Mouse (Mus musculus) embryonic facial prominence, embryonic 15.5 days (tissue): Measurements from ENCODE around the gene Myo1b. TPM values are rescaled to one million over a fixed set of nuclear protein-coding genes. Genes with fewer than 3 reads are reported as not detected.

Experiments
- ATAC-seq: fragments of 200-750 bp; cut with Nextera tagmentation; 2 replicates; pipeline ENCODE4 v1.8.0; 2017; ENCODE audit warnings: low read depth, moderate TSS enrichment; ENCODE audit not compliant: insufficient number of reproducible peaks, low FRiP score, low TSS enrichment
- H3K27ac ChIP-seq: fragments of 300-500 bp; sonication (generic); replicated peaks from 2 replicates; pipeline ENCODE4 v1.5.1; 2015; ENCODE audit warnings: mild to moderate bottlenecking, inconsistent platforms
- H3K27me3 ChIP-seq: fragments of 300-500 bp; sonication (generic); 2 replicates; pipeline ENCODE4 v1.6.1; 2015; ENCODE audit warnings: inconsistent platforms
- H3K36me3 ChIP-seq: fragments of 300-500 bp; sonication (generic); 2 replicates; pipeline ENCODE4 v1.6.1; 2015; ENCODE audit warnings: mild to moderate bottlenecking, inconsistent platforms
- H3K4me1 ChIP-seq: fragments of 300-500 bp; sonication (generic); 2 replicates; pipeline ENCODE4 v1.6.1; 2015; ENCODE audit warnings: inconsistent platforms
- H3K4me2 ChIP-seq: fragments of 300-500 bp; sonication (generic); replicated peaks from 2 replicates; pipeline ENCODE4 v1.6.1; 2015; ENCODE audit warnings: mild to moderate bottlenecking, inconsistent platforms
- H3K4me3 ChIP-seq: fragments of 300-500 bp; sonication (generic); replicated peaks from 2 replicates; pipeline ENCODE4 v1.5.1; 2015; ENCODE audit warnings: mild to moderate bottlenecking, inconsistent platforms
- H3K9ac ChIP-seq: fragments of 300-500 bp; sonication (generic); 2 replicates; pipeline ENCODE4 v1.6.1; 2015; ENCODE audit warnings: inconsistent platforms
- H3K9me3 ChIP-seq: fragments of 300-500 bp; sonication (generic); replicated peaks from 2 replicates; pipeline ENCODE4 v1.6.1; 2016; ENCODE audit warnings: inconsistent platforms
- WGBS: fragments of 180-500 bp; shearing (Covaris S2); methylation state at CpG from one replicate; pipeline ENCODE4 v1.1.7; 2015; 5-methylcytosine and 5-hydroxymethylcytosine counted together
- polyA plus RNA-seq: library from polyadenylated mRNA; unstranded; fragments of >200 nt; fragmentation: Nextera tagmentation; extraction: Ambion mirVana; gene quantifications from 2 replicates; pipeline ENCODE4 v1.2.1, GENCODE M21; 2015

Myo1b gene
- polyA plus RNA-seq, 1 experiment from 2014 or later, result 76.2 TPM

GRCm38 (mm10) chr1:51769815-51770503 lies 145.9 kb downstream of the Myo1b start:
- Histone ChIP-seq H3K9ac (no peak overlapping the region), H3K4me3 (no peak overlapping the region), H3K36me3 (peaks cover 61% of the 10 kb centered on the region), H3K9me3 (no peaks in the 10 kb centered on the region), H3K27ac (no peak overlapping the region), H3K27me3 (no peaks in the 10 kb centered on the region), H3K4me1 (no peaks in the 10 kb centered on the region), H3K4me2 (no peak overlapping the region)
- ATAC-seq, result no peak
- WGBS, result 89% methylated on average over 12 of the region's 12 CpGs

GRCm38 (mm10) chr1:51766271-51766670 lies 149.6 kb downstream of the Myo1b start:
- 93% methylated on average over 4 of the region's 4 CpGs for WGBS
- no peaks in the 10 kb centered on the region for H3K27me3 ChIP-seq

GRCm38 (mm10) chr1:51765156-51765555 lies 150.7 kb downstream of the Myo1b start:
- H3K4me1 ChIP-seq, result no peaks in the 10 kb centered on the region
- 89% methylated on average over 5 of the region's 5 CpGs for WGBS
- ATAC-seq, result no peak
- H3K9ac ChIP-seq, result no peak overlapping the region
- no peak overlapping the region for H3K4me3 ChIP-seq
- no peaks in the 10 kb centered on the region for H3K9me3 ChIP-seq
- H3K36me3 ChIP-seq, result peaks cover 44% of the 10 kb centered on the region
- no peaks in the 10 kb centered on the region for H3K27me3 ChIP-seq
- H3K4me2 ChIP-seq, result no peak overlapping the region
- no peak overlapping the region for H3K27ac ChIP-seq

More at GRCm38 (mm10) chr1:51766271-51766670, 149.6 kb downstream of the Myo1b start:
- Histone ChIP-seq H3K9me3 (no peaks in the 10 kb centered on the region), H3K27ac (no peak overlapping the region), H3K4me2 (no peak overlapping the region), H3K36me3 (peaks cover 48% of the 10 kb centered on the region), H3K4me3 (no peak overlapping the region), H3K9ac (no peak overlapping the region), H3K4me1 (no peaks in the 10 kb centered on the region)
- no peak for ATAC-seq

GRCm38 (mm10) chr1:51759657-51760056 lies 156.2 kb downstream of the Myo1b start:
- Histone ChIP-seq H3K9me3 (no peaks in the 10 kb centered on the region), H3K27ac (no peak overlapping the region), H3K9ac (no peak overlapping the region), H3K4me2 (no peak overlapping the region), H3K4me1 (no peaks in the 10 kb centered on the region), H3K36me3 (peaks cover 57% of the 10 kb centered on the region), H3K4me3 (no peak overlapping the region), H3K27me3 (no peaks in the 10 kb centered on the region)
- WGBS, result 82% methylated on average over 6 of the region's 6 CpGs
- ATAC-seq, result no peak

GRCm38 (mm10) chr1:51758326-51759109 lies 157.4 kb downstream of the Myo1b start:
- H3K9ac ChIP-seq, result no peak overlapping the region
- H3K36me3 ChIP-seq, result peaks cover 63% of the 10 kb centered on the region
- H3K4me3 ChIP-seq, result no peak overlapping the region
- no peaks in the 10 kb centered on the region for H3K9me3 ChIP-seq
- H3K27me3 ChIP-seq, result no peaks in the 10 kb centered on the region
- WGBS, result 63% methylated on average over 15 of the region's 15 CpGs
- ATAC-seq, result no peak
- H3K4me2 ChIP-seq, result no peak overlapping the region
- no peaks in the 10 kb centered on the region for H3K4me1 ChIP-seq
- no peak overlapping the region for H3K27ac ChIP-seq

GRCm38 (mm10) chr1:51753621-51754020 lies 162.2 kb downstream of the Myo1b start:
- Histone ChIP-seq H3K4me3 (no peak overlapping the region), H3K36me3 (peaks cover 44% of the 10 kb centered on the region), H3K4me1 (no peaks in the 10 kb centered on the region), H3K27me3 (no peaks in the 10 kb centered on the region), H3K9ac (no peak overlapping the region), H3K9me3 (no peaks in the 10 kb centered on the region), H3K4me2 (no peak overlapping the region), H3K27ac (no peak overlapping the region)
- WGBS, result 91% methylated on average over 6 of the region's 6 CpGs
- ATAC-seq, result no peak

- 78% methylated on average over 10 of the region's 10 CpGs for WGBS
- peaks cover 30% of the 10 kb centered on the region for H3K36me3 ChIP-seq
These were observed 164.9 kb downstream of the Myo1b start for GRCm38 (mm10) chr1:51751006-51751405.

GRCm38 (mm10) chr1:51748306-51748705 lies 167.6 kb downstream of the Myo1b start:
- no peak overlapping the region for H3K4me2 ChIP-seq
- H3K4me1 ChIP-seq, result peaks cover 5% of the 10 kb centered on the region; the same call in 1 of the 2 replicates
- no peaks in the 10 kb centered on the region for H3K9me3 ChIP-seq
- H3K27me3 ChIP-seq, result no peaks in the 10 kb centered on the region
- no peak overlapping the region for H3K4me3 ChIP-seq
- 72% methylated on average over 2 of the region's 2 CpGs for WGBS
- no peak overlapping the region for H3K27ac ChIP-seq
- peaks cover 11% of the 10 kb centered on the region; the same call in 1 of the 2 replicates for H3K36me3 ChIP-seq
- no peak overlapping the region for H3K9ac ChIP-seq
- ATAC-seq, result no peak

More at GRCm38 (mm10) chr1:51751006-51751405, 164.9 kb downstream of the Myo1b start:
- ATAC-seq, result no peak
- Histone ChIP-seq H3K4me2 (no peak overlapping the region), H3K4me1 (peaks cover 5% of the 10 kb centered on the region; the same call in 1 of the 2 replicates), H3K27me3 (no peaks in the 10 kb centered on the region), H3K9ac (no peak overlapping the region), H3K9me3 (no peaks in the 10 kb centered on the region), H3K27ac (no peak overlapping the region), H3K4me3 (no peak overlapping the region)

GRCm38 (mm10) chr1:51747494-51747893 lies 168.4 kb downstream of the Myo1b start:
- Histone ChIP-seq H3K9ac (no peak overlapping the region), H3K36me3 (peaks cover 10% of the 10 kb centered on the region; the same call in 1 of the 2 replicates), H3K27ac (no peak overlapping the region), H3K4me1 (peaks cover 5% of the 10 kb centered on the region; the same call in 1 of the 2 replicates), H3K9me3 (no peaks in the 10 kb centered on the region), H3K27me3 (no peaks in the 10 kb centered on the region), H3K4me3 (no peak overlapping the region), H3K4me2 (no peak overlapping the region)
- peak; percentile 51; the same call in 1 of the 2 replicates for ATAC-seq
- WGBS, result 7% methylated on average over 12 of the region's 12 CpGs

GRCm38 (mm10) chr1:51746711-51747240 lies 169.1 kb downstream of the Myo1b start:
- Histone ChIP-seq H3K36me3 (peaks cover 3% of the 10 kb centered on the region; the same call in 1 of the 2 replicates), H3K9ac (no peak overlapping the region), H3K9me3 (no peaks in the 10 kb centered on the region), H3K27ac (no peak overlapping the region), H3K4me3 (no peak overlapping the region), H3K4me2 (no peak overlapping the region), H3K4me1 (peaks cover 5% of the 10 kb centered on the region; the same call in 1 of the 2 replicates), H3K27me3 (no peaks in the 10 kb centered on the region)
- WGBS, result 86% methylated on average over 15 of the region's 15 CpGs
- ATAC-seq, result no peak

- Histone ChIP-seq H3K36me3 (no peaks in the 10 kb centered on the region; the same call in 1 of the 2 replicates), H3K4me2 (no peak overlapping the region), H3K4me3 (no peak overlapping the region), H3K4me1 (peaks cover 5% of the 10 kb centered on the region; the same call in 1 of the 2 replicates), H3K27me3 (no peaks in the 10 kb centered on the region), H3K9me3 (no peaks in the 10 kb centered on the region), H3K27ac (no peak overlapping the region), H3K9ac (no peak overlapping the region)
- WGBS, result 97% methylated on average over 3 of the region's 3 CpGs
- ATAC-seq, result no peak
These were observed 172.0 kb downstream of the Myo1b start for GRCm38 (mm10) chr1:51743756-51744425.
